Mouse (Mus musculus) forebrain, embryonic 12.5 days (tissue): ENCODE measurements around the gene Tango6. TPM values are rescaled to one million over a fixed set of nuclear protein-coding genes. Genes with fewer than 3 reads are reported as not detected.
"Not testable (repeated sequence)": the region's sequence is repeated elsewhere in the genome, so short reads cannot be mapped to it uniquely, and the experiment has no call there.

ENCODE experiments used
- ATAC-seq: fragments of 200-750 bp; cut with Nextera tagmentation; 2 replicates; pipeline ENCODE4 v1.8.0; 2017; ENCODE audit warnings: moderate TSS enrichment; ENCODE audit not compliant: low FRiP score
- H3K27ac ChIP-seq: fragments of 300-500 bp; sonication (generic); 2 replicates; pipeline ENCODE4 v1.5.1; 2016; ENCODE audit warnings: mild to moderate bottlenecking
- H3K27me3 ChIP-seq: fragments of 300-500 bp; sonication (generic); 2 replicates; pipeline ENCODE4 v1.6.1; 2016; ENCODE audit warnings: mild to moderate bottlenecking
- H3K36me3 ChIP-seq: fragments of 300-500 bp; sonication (generic); replicated peaks from 2 replicates; pipeline ENCODE4 v1.6.1; 2016; ENCODE audit warnings: mild to moderate bottlenecking
- H3K4me1 ChIP-seq: fragments of 300-500 bp; sonication (generic); 2 replicates; pipeline ENCODE4 v1.6.1; 2016
- H3K4me2 ChIP-seq: fragments of 300-500 bp; sonication (generic); 2 replicates; pipeline ENCODE4 v1.6.1; 2016; ENCODE audit warnings: mild to moderate bottlenecking, moderate library complexity
- H3K4me3 ChIP-seq: fragments of 300-500 bp; sonication (generic); replicated peaks from 2 replicates; pipeline ENCODE4 v1.5.1; 2016; ENCODE audit warnings: mild to moderate bottlenecking
- H3K9ac ChIP-seq: fragments of 300-500 bp; sonication (generic); 2 replicates; pipeline ENCODE4 v1.6.1; 2016; ENCODE audit warnings: mild to moderate bottlenecking
- H3K9me3 ChIP-seq: fragments of 300-500 bp; sonication (generic); 2 replicates; pipeline ENCODE4 v1.6.1; 2016
- WGBS: fragments of 180-500 bp; shearing (Covaris S2); methylation state at CpG from one replicate; pipeline ENCODE4 v1.1.7; 2016; 5-methylcytosine and 5-hydroxymethylcytosine counted together
- polyA plus RNA-seq: library from polyadenylated mRNA; unstranded; fragments of >200 nt; fragmentation: Nextera tagmentation; extraction: Ambion mirVana; gene quantifications from 2 replicates; pipeline ENCODE4 v1.2.1, GENCODE M21; 2016

The Tango6 gene
- polyA plus RNA-seq, 1 experiment from 2014 or later = 9.9 TPM

DNA sequence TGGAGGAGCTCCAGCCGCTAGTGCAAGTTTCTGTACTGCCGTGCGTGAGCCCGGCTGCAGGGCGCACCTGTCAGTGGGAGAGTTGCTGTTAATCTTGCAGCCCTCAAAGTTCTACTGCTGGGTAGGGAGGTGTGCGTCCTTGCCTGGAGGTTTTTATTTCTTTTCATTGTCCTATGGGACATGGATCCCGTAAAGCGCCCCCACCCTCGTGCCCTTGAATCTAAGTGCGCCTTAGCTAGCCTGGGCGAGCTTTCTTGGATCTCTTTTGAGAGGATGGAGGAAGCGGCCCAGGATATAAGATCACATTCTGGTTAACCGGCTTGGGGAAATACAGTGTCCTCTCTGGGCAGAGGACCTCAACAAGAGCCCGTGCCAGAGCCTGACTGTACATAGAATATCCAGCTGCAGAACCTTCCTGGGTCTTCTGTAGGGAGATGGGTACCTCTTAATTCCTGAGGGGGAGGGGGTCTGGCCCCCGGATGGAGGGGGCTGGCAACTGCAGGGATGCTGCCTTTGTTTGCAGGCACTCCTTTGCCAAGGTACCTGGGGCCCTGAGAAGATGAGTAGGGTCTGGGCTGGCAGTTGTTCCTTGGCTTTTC, 188.6 kb downstream of the Tango6 start:
- Histone ChIP-seq H3K27ac (peak overlapping the region; percentile 61; the same call in 1 of the 2 replicates), H3K9me3 (no peaks in the 10 kb centered on the region), H3K27me3 (peaks cover 61% of the 10 kb centered on the region), H3K9ac (peak overlapping the region; percentile 70), H3K4me3 (peak overlapping the region; percentile 62), H3K4me2 (peak overlapping the region; percentile 96), H3K36me3 (peaks cover 19% of the 10 kb centered on the region), H3K4me1 (peaks cover 35% of the 10 kb centered on the region)
- ATAC-seq = peak; percentile 45
- under 1% methylated on average over 15 of the region's 15 CpGs for WGBS

- Histone ChIP-seq H3K36me3 (peaks cover 25% of the 10 kb centered on the region), H3K4me3 (peak overlapping the region; percentile 62), H3K27ac (peak overlapping the region; percentile 38; the same call in 1 of the 2 replicates), H3K4me2 (peak overlapping the region; percentile 96), H3K27me3 (peaks cover 59% of the 10 kb centered on the region), H3K9ac (peak overlapping the region; percentile 70), H3K4me1 (peaks cover 35% of the 10 kb centered on the region), H3K9me3 (no peaks in the 10 kb centered on the region)
- ATAC-seq = peak; percentile 73
- WGBS = under 1% methylated on average over 22 of the region's 22 CpGs
Observed at GRCm38 (mm10) chr8:106871931-106872371, 189.1 kb downstream of the Tango6 start.

- peaks cover 57% of the 10 kb centered on the region for H3K27me3 ChIP-seq
- peak overlapping the region; percentile 70 for H3K9ac ChIP-seq
- no peak for ATAC-seq
- H3K9me3 ChIP-seq = no peaks in the 10 kb centered on the region
- WGBS = 3% methylated on average over 8 of the region's 8 CpGs
- peak overlapping the region; percentile 62 for H3K4me3 ChIP-seq
- peaks cover 35% of the 10 kb centered on the region for H3K4me1 ChIP-seq
- H3K36me3 ChIP-seq = peaks cover 28% of the 10 kb centered on the region
- peak overlapping the region; percentile 96 for H3K4me2 ChIP-seq
- no peak overlapping the region for H3K27ac ChIP-seq
Observed at GRCm38 (mm10) chr8:106872454-106873034, 189.7 kb downstream of the Tango6 start.

GRCm38 (mm10) chr8:106880121-106880707, 197.3 kb downstream of the Tango6 start:
- no peak overlapping the region for H3K4me3 ChIP-seq
- peaks cover 89% of the 10 kb centered on the region for H3K36me3 ChIP-seq
- H3K9me3 ChIP-seq = no peaks in the 10 kb centered on the region
- WGBS = 94% methylated on average over 8 of the region's 8 CpGs
- H3K4me2 ChIP-seq = no peak overlapping the region
- H3K4me1 ChIP-seq = no peaks in the 10 kb centered on the region
- no peak overlapping the region for H3K27ac ChIP-seq
- no peak for ATAC-seq
- H3K9ac ChIP-seq = no peak overlapping the region
- no peaks in the 10 kb centered on the region for H3K27me3 ChIP-seq

DNA sequence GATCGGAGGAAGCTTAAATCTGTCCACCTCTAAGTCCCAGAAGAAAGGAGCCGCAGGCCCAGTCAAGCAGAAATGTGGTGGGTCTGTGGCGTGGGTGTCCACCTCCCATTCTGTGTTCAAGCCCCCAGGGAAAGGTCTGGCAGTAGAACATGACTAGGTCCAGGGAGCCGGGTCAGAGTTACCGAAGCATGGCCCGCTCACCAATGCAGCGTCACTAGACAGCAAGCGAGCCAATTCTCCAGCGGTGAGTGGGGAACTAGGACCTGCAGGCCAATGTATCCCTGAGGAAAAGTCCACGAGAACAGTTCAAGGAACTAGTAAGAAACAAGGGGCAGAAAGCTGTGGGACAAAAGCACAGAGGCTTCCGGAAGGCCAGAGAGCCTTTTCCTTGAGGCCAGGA, 201.2 kb downstream of the Tango6 start:
- not testable (repeated sequence) for H3K27me3 ChIP-seq, H3K9me3 ChIP-seq, H3K9ac ChIP-seq, ATAC-seq, H3K4me2 ChIP-seq, H3K4me1 ChIP-seq, H3K27ac ChIP-seq, H3K4me3 ChIP-seq
- 97% methylated on average over 11 of the region's 11 CpGs for WGBS
- peaks cover 75% of the 10 kb centered on the region for H3K36me3 ChIP-seq

DNA sequence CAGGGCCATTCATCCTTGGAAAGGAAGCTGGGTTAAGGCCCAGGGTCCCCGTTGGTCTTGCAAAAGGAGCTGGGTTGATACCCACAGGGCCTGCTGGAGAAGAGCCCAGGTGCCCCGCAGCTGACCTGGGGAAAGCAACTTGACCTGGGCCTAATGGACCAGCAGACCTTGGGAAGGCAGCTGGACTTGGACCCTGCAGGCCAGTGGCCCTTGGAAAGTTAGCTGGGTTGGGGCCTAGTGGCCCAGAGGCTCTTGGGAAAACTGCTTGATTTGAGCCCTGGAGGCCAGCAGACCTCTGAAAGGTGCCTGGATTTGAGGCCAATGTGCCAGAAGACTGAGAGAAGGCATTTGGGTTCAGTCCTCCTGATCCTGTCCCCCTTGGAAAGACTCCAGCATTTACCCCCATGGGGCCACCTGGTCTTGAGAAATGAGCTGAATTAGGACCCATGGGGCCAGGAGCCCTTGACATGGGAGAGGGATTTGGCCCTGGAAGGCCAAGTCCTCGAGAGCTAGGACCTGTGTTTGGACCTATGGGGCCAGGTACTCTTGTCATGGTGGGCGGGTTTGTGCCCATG, 202.0 kb downstream of the Tango6 start:
- H3K27ac ChIP-seq, H3K4me3 ChIP-seq, H3K9ac ChIP-seq, H3K27me3 ChIP-seq, H3K9me3 ChIP-seq, ATAC-seq, H3K4me1 ChIP-seq, H3K4me2 ChIP-seq: not testable (repeated sequence)
- peaks cover 67% of the 10 kb centered on the region for H3K36me3 ChIP-seq
- WGBS = 96% methylated on average over 4 of the region's 4 CpGs

DNA sequence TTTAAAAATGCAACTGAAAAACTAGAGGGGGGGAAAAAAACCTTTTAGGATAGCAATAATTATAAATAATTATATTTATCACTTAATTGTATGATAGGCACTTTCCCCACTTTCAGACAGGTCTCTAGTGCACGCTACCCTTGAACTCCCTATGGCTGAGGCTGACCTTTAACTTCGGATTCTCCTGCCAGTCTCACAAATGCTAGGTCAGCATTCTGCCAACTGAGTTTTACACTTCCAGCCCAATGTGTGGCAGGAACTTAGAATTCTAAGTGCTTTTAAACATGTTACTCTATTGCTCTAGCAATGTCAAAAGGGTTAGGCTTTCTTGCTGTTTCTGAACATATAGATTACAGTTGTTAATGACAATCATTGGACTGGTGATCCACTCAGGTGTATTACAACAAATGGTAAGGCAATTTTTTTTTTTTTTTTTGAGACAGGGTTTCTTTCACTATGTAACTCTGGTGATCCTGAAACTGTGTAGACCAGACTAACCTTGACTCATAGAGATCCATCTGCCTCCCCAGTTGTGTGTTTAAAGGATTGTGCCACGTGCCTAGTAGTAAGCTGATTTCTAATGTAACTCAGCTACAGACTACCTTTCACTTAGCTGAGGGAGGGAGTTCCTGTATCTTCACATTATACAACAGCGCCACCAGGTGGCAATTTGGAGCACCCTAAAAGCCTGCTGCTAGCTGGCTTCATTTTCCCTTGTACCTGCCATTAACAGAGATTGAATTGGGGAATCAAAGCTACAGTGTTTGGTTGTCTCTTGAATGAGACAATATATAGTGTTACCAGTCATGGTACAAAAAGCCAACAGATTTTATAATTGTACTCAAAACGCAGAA, 204.7 kb downstream of the Tango6 start:
- no peaks in the 10 kb centered on the region for H3K27me3 ChIP-seq
- ATAC-seq = peak; percentile 66; the same call in 1 of the 2 replicates
- H3K27ac ChIP-seq = no peak overlapping the region
- H3K4me2 ChIP-seq = no peak overlapping the region
- WGBS = 49% methylated on average over 5 of the region's 5 CpGs
- H3K4me1 ChIP-seq = peaks cover 14% of the 10 kb centered on the region
- H3K9me3 ChIP-seq = no peaks in the 10 kb centered on the region
- no peak overlapping the region for H3K9ac ChIP-seq
- H3K4me3 ChIP-seq = no peak overlapping the region
- H3K36me3 ChIP-seq = peaks cover 43% of the 10 kb centered on the region

DNA sequence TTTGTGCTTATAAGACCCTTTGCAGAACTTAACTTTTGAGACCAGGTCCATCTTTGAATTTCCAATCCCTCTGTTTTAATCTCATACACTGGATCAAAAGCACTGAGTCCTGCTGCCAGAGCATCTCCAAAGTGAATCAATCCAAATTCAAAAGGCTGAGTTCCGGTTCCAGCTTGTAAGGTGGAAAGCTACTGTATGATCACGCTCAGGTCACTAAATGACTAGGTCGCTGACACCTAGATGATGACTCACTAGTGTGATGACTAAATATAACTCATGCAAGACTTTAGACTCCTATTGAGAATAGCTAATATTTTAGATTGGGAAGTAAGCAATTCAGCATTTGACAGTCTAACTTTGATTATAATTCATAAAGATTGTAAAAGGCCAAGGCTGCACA, 205.9 kb downstream of the Tango6 start:
- peaks cover 14% of the 10 kb centered on the region for H3K4me1 ChIP-seq
- no peaks in the 10 kb centered on the region for H3K9me3 ChIP-seq
- ATAC-seq = no peak
- H3K27ac ChIP-seq = no peak overlapping the region
- no peaks in the 10 kb centered on the region for H3K27me3 ChIP-seq
- no peak overlapping the region for H3K4me3 ChIP-seq
- peaks cover 31% of the 10 kb centered on the region for H3K36me3 ChIP-seq
- H3K4me2 ChIP-seq = no peak overlapping the region
- 90% methylated on average over 3 of the region's 3 CpGs for WGBS
- H3K9ac ChIP-seq = no peak overlapping the region

- peak overlapping the region; percentile 94 for H3K4me3 ChIP-seq
- peak overlapping the region; percentile 75 for H3K4me2 ChIP-seq
- no peaks in the 10 kb centered on the region for H3K27me3 ChIP-seq
- no peaks in the 10 kb centered on the region for H3K9me3 ChIP-seq
- ATAC-seq = no peak
- peaks cover 19% of the 10 kb centered on the region for H3K36me3 ChIP-seq
- under 1% methylated on average over 15 of the region's 15 CpGs for WGBS
- peak overlapping the region; percentile 97 for H3K27ac ChIP-seq
- H3K4me1 ChIP-seq = peaks cover 25% of the 10 kb centered on the region
- peak overlapping the region; percentile 96 for H3K9ac ChIP-seq
Observed at GRCm38 (mm10) chr8:106892210-106892805, 209.4 kb downstream of the Tango6 start.

- H3K36me3 ChIP-seq = peaks cover 22% of the 10 kb centered on the region
- H3K4me2 ChIP-seq = peak overlapping the region; percentile 75
- 1% methylated on average over 48 of the region's 57 CpGs for WGBS
- H3K4me3 ChIP-seq = peak overlapping the region; percentile 94
- H3K4me1 ChIP-seq = peaks cover 25% of the 10 kb centered on the region
- peak; percentile 86 for ATAC-seq
- H3K27ac ChIP-seq = peak overlapping the region; percentile 97
- H3K27me3 ChIP-seq = no peaks in the 10 kb centered on the region
- H3K9ac ChIP-seq = peak overlapping the region; percentile 96
- H3K9me3 ChIP-seq = no peaks in the 10 kb centered on the region
Observed at GRCm38 (mm10) chr8:106892806-106893451, 210.1 kb downstream of the Tango6 start.

DNA sequence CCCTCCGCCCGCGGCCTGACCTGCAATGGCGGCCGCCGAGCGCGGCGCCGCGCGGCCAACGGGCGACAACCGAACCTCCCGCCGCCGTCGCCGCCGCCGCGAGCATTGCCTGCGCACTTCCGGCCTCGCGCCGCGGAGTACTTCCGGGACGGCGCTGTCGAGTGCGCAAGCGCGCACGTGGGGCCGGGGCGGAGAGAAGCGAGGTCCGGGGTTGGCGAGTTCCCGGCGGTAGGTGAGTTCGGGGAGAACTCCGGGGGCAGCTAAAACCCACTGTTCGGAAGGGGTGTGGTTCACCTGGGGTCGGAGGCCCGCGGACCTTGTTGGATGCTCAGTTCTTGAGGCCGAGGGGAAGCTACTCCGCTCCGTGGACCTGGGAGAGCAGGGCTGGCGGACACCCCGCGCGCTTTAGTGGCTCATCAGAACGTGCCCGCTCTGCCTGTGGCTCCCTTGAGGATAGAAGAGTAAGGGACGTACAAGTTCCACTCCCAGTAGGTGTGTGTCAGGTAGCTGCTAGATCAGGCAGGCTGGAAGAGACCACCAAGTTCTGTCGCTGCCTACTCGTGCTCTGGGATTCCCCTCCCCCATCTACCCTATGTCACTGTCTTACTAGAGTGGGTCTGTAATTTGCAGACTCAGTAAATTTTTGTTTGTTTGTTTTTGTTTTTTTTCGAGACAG, 210.8 kb downstream of the Tango6 start, which contains the start of gene Utp4:
Utp4 (plus strand) TSS at position 156 of the 676 bp plus-strand sequence.
- peaks cover 25% of the 10 kb centered on the region for H3K4me1 ChIP-seq
- under 1% methylated on average over 63 of the region's 63 CpGs for WGBS
- no peaks in the 10 kb centered on the region for H3K27me3 ChIP-seq
- H3K27ac ChIP-seq = peak within 1 kb of the TSS; percentile 97
- peak within 1 kb of the TSS; percentile 94 for H3K4me3 ChIP-seq
- ATAC-seq = peak; percentile 95
- H3K9ac ChIP-seq = peak within 1 kb of the TSS; percentile 96
- peaks cover 29% of the 10 kb centered on the region for H3K36me3 ChIP-seq
- H3K9me3 ChIP-seq = no peaks in the 10 kb centered on the region
- H3K4me2 ChIP-seq = peak within 1 kb of the TSS; percentile 75
